Mouse (Mus musculus): ENCODE measurements around the gene Trp63. TPM values are rescaled to one million over a fixed set of nuclear protein-coding genes. Genes with fewer than 3 reads are reported as not detected.
"Not testable (repeated sequence)": the region's sequence is repeated elsewhere in the genome, so short reads cannot be mapped to it uniquely, and the experiment has no call there.

The Trp63 gene
- polyA plus RNA-seq (2015; fragmentation: Nextera tagmentation; extraction: Ambion mirVana): 57.7 and 60.0 TPM in 2 replicates

GRCm38 (mm10) chr16:25683531-25684248 is at the start of gene Trp63:
Gene Trp63 (plus strand): TSS chr16:25683763.
- Histone ChIP-seq H3K4me1 (peaks cover 10% of the 10 kb centered on the region), H3K4me2 (peak within 1 kb of the TSS; percentile 39), H3K36me3 (no peaks in the 10 kb centered on the region), H3K9ac (no peak within 1 kb of the TSS), H3K27ac (no peak within 1 kb of the TSS), H3K27me3 (no peaks in the 10 kb centered on the region), H3K4me3 (no peak within 1 kb of the TSS), H3K9me3 (no peaks in the 10 kb centered on the region)
- ATAC-seq (ENCODE audit: insufficient number of reproducible peaks, insufficient read depth, low FRiP score, low TSS enrichment, low read depth): no peak
- WGBS: 31% methylated on average over 8 of the region's 8 CpGs

GRCm38 (mm10) chr16:25644716-25645115 is 38.8 kb upstream of the Trp63 start:
- H3K27ac ChIP-seq; H3K9me3 ChIP-seq; H3K4me2 ChIP-seq; H3K4me3 ChIP-seq; ATAC-seq (ENCODE audit: insufficient number of reproducible peaks, insufficient read depth, low FRiP score, low TSS enrichment, low read depth); H3K9ac ChIP-seq; H3K36me3 ChIP-seq; H3K27me3 ChIP-seq; H3K4me1 ChIP-seq: not testable (repeated sequence)
- 89% methylated on average over 4 of the region's 4 CpGs for WGBS

- no peak overlapping the region for H3K9ac ChIP-seq
- H3K27ac ChIP-seq: no peak overlapping the region
- no peaks in the 10 kb centered on the region for H3K4me1 ChIP-seq
- H3K27me3 ChIP-seq: no peaks in the 10 kb centered on the region
- H3K36me3 ChIP-seq: no peaks in the 10 kb centered on the region
- WGBS: 88% methylated on average over 9 of the region's 9 CpGs
- no peak overlapping the region for H3K4me2 ChIP-seq
- no peak overlapping the region for H3K4me3 ChIP-seq
- no peak for ATAC-seq (ENCODE audit: insufficient number of reproducible peaks, insufficient read depth, low FRiP score, low TSS enrichment, low read depth)
- H3K9me3 ChIP-seq: no peaks in the 10 kb centered on the region
Measured at GRCm38 (mm10) chr16:25660510-25661235, 22.9 kb upstream of the Trp63 start.

GRCm38 (mm10) chr16:25663116-25663515 is 20.4 kb upstream of the Trp63 start:
- Histone ChIP-seq H3K4me3 (no peak overlapping the region), H3K27ac (no peak overlapping the region), H3K27me3 (no peaks in the 10 kb centered on the region), H3K4me1 (no peaks in the 10 kb centered on the region), H3K9me3 (no peaks in the 10 kb centered on the region), H3K4me2 (no peak overlapping the region), H3K9ac (no peak overlapping the region), H3K36me3 (no peaks in the 10 kb centered on the region)
- WGBS: 59% methylated on average over 3 of the region's 3 CpGs
- ATAC-seq (ENCODE audit: insufficient number of reproducible peaks, insufficient read depth, low FRiP score, low TSS enrichment, low read depth): no peak

DNA sequence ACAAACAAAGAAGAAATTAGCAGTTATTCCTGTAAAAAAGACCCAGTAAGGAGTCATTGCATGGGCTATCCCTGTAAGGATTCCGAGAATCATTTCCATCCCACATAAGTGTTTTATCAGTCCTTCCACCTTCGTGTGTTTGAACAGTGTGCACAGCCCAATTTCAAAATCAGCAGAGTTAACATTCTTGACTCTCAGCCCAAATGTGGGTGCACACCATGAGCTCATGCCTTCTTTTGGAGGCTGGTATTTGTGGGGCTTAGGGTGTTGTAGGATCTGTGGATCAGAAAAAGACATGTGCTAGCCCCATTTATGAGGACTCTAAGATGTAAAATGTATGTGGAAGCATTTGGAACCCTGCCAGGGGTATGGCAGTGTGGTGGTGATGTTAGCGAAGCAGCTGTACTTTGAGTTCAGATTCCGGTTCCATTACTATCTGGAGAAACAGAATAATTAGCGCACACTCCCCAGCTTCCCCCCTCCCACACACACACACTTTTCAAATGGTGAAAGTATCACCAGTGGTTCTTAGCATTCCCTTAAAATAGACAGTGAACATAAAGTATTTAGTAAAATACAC is 9.6 kb upstream of the Trp63 start:
- Histone ChIP-seq H3K36me3 (no peaks in the 10 kb centered on the region), H3K9ac (no peak overlapping the region), H3K27ac (no peak overlapping the region), H3K4me3 (no peak overlapping the region), H3K27me3 (no peaks in the 10 kb centered on the region), H3K4me1 (no peaks in the 10 kb centered on the region), H3K4me2 (no peak overlapping the region), H3K9me3 (no peaks in the 10 kb centered on the region)
- WGBS: 65% methylated on average over 5 of the region's 5 CpGs
- ATAC-seq (ENCODE audit: insufficient number of reproducible peaks, insufficient read depth, low FRiP score, low TSS enrichment, low read depth): no peak

DNA sequence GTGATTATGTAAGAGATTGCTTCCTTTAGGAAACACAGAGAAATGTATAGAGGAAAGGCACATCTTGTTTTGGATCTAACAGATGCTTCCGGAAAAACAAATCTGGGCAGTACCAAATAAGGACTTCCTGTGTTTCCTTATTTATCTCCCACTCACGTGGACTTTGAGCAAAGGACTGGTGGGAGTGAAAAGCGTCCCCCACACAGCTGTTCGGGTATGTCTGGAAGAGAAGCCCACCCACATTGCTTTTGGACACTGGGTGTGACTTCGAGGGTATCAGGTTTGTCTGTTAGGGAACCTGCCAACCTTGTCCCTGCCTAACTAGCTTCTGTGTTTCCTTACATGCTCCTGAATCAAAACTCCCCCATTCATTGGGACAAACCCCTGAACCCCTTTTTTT is 3.2 kb upstream of the Trp63 start:
- no peak overlapping the region for H3K4me3 ChIP-seq
- H3K4me1 ChIP-seq: peaks cover 9% of the 10 kb centered on the region
- no peak overlapping the region for H3K9ac ChIP-seq
- no peak overlapping the region for H3K4me2 ChIP-seq
- no peaks in the 10 kb centered on the region for H3K36me3 ChIP-seq
- no peaks in the 10 kb centered on the region for H3K27me3 ChIP-seq
- no peak for ATAC-seq (ENCODE audit: insufficient number of reproducible peaks, insufficient read depth, low FRiP score, low TSS enrichment, low read depth)
- no peaks in the 10 kb centered on the region for H3K9me3 ChIP-seq
- H3K27ac ChIP-seq: no peak overlapping the region
- 49% methylated on average over 5 of the region's 5 CpGs for WGBS

GRCm38 (mm10) chr16:25682533-25682932 is 1.0 kb upstream of the Trp63 start:
- ATAC-seq (ENCODE audit: insufficient number of reproducible peaks, insufficient read depth, low FRiP score, low TSS enrichment, low read depth): no peak
- peaks cover 10% of the 10 kb centered on the region for H3K4me1 ChIP-seq
- H3K27ac ChIP-seq: no peak overlapping the region
- no peaks in the 10 kb centered on the region for H3K9me3 ChIP-seq
- H3K4me2 ChIP-seq: no peak overlapping the region
- H3K9ac ChIP-seq: no peak overlapping the region
- H3K36me3 ChIP-seq: no peaks in the 10 kb centered on the region
- no peak overlapping the region for H3K4me3 ChIP-seq
- H3K27me3 ChIP-seq: no peaks in the 10 kb centered on the region
- 37% methylated on average over 4 of the region's 4 CpGs for WGBS

GRCm38 (mm10) chr16:25684572-25684971 is 1.0 kb downstream of the Trp63 start:
- Histone ChIP-seq H3K27ac (no peak overlapping the region), H3K4me1 (peaks cover 10% of the 10 kb centered on the region), H3K4me3 (no peak overlapping the region), H3K27me3 (no peaks in the 10 kb centered on the region), H3K9me3 (no peaks in the 10 kb centered on the region), H3K4me2 (no peak overlapping the region), H3K36me3 (no peaks in the 10 kb centered on the region), H3K9ac (no peak overlapping the region)
- ATAC-seq (ENCODE audit: insufficient number of reproducible peaks, insufficient read depth, low FRiP score, low TSS enrichment, low read depth): no peak
- WGBS: 73% methylated on average over 2 of the region's 2 CpGs

- ATAC-seq (ENCODE audit: insufficient number of reproducible peaks, insufficient read depth, low FRiP score, low TSS enrichment, low read depth): no peak
- no peak overlapping the region for H3K4me3 ChIP-seq
- no peak overlapping the region for H3K4me2 ChIP-seq
- H3K27me3 ChIP-seq: no peaks in the 10 kb centered on the region
- H3K9ac ChIP-seq: no peak overlapping the region
- no peak overlapping the region for H3K27ac ChIP-seq
- H3K4me1 ChIP-seq: no peaks in the 10 kb centered on the region
- WGBS: 11% methylated on average over 5 of the region's 5 CpGs
- H3K36me3 ChIP-seq: no peaks in the 10 kb centered on the region
- no peaks in the 10 kb centered on the region for H3K9me3 ChIP-seq
Measured at GRCm38 (mm10) chr16:25690612-25691011, 7.0 kb downstream of the Trp63 start.

- H3K36me3 ChIP-seq: no peaks in the 10 kb centered on the region
- H3K4me2 ChIP-seq: no peak overlapping the region
- H3K27me3 ChIP-seq: no peaks in the 10 kb centered on the region
- 80% methylated on average over 2 of the region's 2 CpGs for WGBS
- no peaks in the 10 kb centered on the region for H3K4me1 ChIP-seq
- no peak overlapping the region for H3K9ac ChIP-seq
- no peak overlapping the region for H3K27ac ChIP-seq
- ATAC-seq (ENCODE audit: insufficient number of reproducible peaks, insufficient read depth, low FRiP score, low TSS enrichment, low read depth): no peak
- H3K4me3 ChIP-seq: no peak overlapping the region
- 0 out of 2 replicates have a peak, but pooled peaks cover 2% of the 10 kb centered on the region for H3K9me3 ChIP-seq
Measured at GRCm38 (mm10) chr16:25701252-25701651, 17.7 kb downstream of the Trp63 start.

GRCm38 (mm10) chr16:25706260-25706659 is 22.7 kb downstream of the Trp63 start:
- no peaks in the 10 kb centered on the region for H3K36me3 ChIP-seq
- no peak for ATAC-seq (ENCODE audit: insufficient number of reproducible peaks, insufficient read depth, low FRiP score, low TSS enrichment, low read depth)
- H3K4me1 ChIP-seq: no peaks in the 10 kb centered on the region
- no peak overlapping the region for H3K9ac ChIP-seq
- H3K4me2 ChIP-seq: no peak overlapping the region
- H3K9me3 ChIP-seq: peaks cover 3% of the 10 kb centered on the region; the same call in 1 of the 2 replicates
- H3K27ac ChIP-seq: no peak overlapping the region
- H3K27me3 ChIP-seq: no peaks in the 10 kb centered on the region
- no peak overlapping the region for H3K4me3 ChIP-seq

- H3K9me3 ChIP-seq: peaks cover 3% of the 10 kb centered on the region; the same call in 1 of the 2 replicates
- H3K36me3 ChIP-seq: no peaks in the 10 kb centered on the region
- WGBS: 79% methylated on average over 3 of the region's 3 CpGs
- H3K4me3 ChIP-seq: no peak overlapping the region
- H3K27me3 ChIP-seq: no peaks in the 10 kb centered on the region
- H3K4me2 ChIP-seq: no peak overlapping the region
- H3K27ac ChIP-seq: no peak overlapping the region
- no peak for ATAC-seq (ENCODE audit: insufficient number of reproducible peaks, insufficient read depth, low FRiP score, low TSS enrichment, low read depth)
- H3K4me1 ChIP-seq: no peaks in the 10 kb centered on the region
- no peak overlapping the region for H3K9ac ChIP-seq
Measured at GRCm38 (mm10) chr16:25715790-25716189, 32.2 kb downstream of the Trp63 start.

Measured in embryonic facial prominence, embryonic 13.5 days (tissue).